Mouse (Mus musculus) bone marrow macrophage, adult 2 months (primary cell): Measurements from ENCODE around the gene Fktn.

ENCODE experiments used
- CTCF ChIP-seq: IDR thresholded peaks from 2 replicates; pipeline ENCODE4 v1.5.1; 2012; ENCODE audit warnings: low read depth, mild to moderate bottlenecking, low read length, moderate library complexity
- POLR2A ChIP-seq: IDR thresholded peaks from 2 replicates; pipeline ENCODE4 v1.6.1; 2012; ENCODE audit warnings: mild to moderate bottlenecking, low read depth, low read length, borderline replicate concordance

DNA sequence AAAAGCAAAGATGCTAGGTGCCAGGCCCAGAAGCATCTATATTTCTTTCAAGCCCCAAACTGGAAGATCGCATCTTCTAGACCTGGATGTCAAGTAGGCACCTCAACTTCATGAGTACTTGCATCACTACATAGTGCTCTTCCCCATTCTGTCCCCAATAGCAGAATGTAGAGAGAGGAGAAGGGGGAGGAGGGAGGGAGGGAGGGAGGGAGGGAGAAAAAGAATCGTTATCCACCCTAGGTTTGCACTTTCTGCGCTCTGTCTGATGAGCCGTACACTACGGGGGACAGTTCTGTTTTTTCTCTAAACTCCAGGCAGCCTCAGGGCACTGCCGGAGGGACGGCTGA is at the start of gene Fktn:
- TF ChIP-seq POLR2A (no peak), CTCF (no peak)
